Mouse (Mus musculus) kidney, adult 2 months (tissue): ENCODE results near the gene Nt5m.

ENCODE experiments used
- CTCF ChIP-seq: fragments of 200-500 bp; conservative IDR thresholded peaks from 2 replicates; pipeline ENCODE4 v1.5.1; 2011; ENCODE audit warnings: low read depth, mild to moderate bottlenecking, control low read depth, low read length, moderate library complexity, mixed read lengths; ENCODE audit not compliant: insufficient read depth, insufficient read length
- POLR2A ChIP-seq: fragments of 200-500 bp; IDR thresholded peaks from one replicate; pipeline ENCODE4 v1.6.1; 2011; ENCODE audit warnings: low read depth, low read length, control low read depth

DNA sequence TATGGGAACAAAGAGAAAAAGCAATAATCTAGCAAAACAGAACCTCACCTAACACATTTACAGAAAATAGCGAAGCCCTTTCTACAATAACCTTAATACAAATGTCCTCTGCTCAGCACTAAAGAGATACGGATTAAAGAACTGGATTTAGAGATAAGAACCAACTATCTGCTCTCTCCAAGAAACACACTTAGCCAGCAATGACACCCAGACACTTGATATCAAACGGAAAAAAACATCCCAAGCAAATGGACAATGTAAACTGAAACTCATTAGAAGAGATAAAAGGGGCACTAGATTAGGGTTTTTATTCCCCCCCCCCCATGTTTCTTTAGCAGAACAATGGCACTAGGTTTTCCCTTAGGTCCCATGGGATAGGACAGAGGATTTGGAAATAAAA is 80.2 kb downstream of the Nt5m start:
- TF ChIP-seq POLR2A (no peak), CTCF (no peak)
